Mouse (Mus musculus) layer of hippocampus, adult 2 months (tissue): ENCODE results near the gene Tmem30b. TPM values are rescaled to one million over a fixed set of nuclear protein-coding genes. Genes with fewer than 3 reads are reported as not detected.

ENCODE experiments used
- DNase-seq, 2 experiments: peaks; one replicate each; pipeline ENCODE4 v3.0.0; 2022; ENCODE audit warnings: low spot score in 2 of 2
- H3K27ac ChIP-seq: fragments of 200-600 bp; 2 replicates; pipeline ENCODE4 v1.8.1; 2022
- H3K4me3 ChIP-seq: fragments of 200-600 bp; 2 replicates; pipeline ENCODE4 v1.8.1; 2022; ENCODE audit warnings: mild to moderate bottlenecking
- CTCF ChIP-seq: fragments of 200-600 bp; conservative IDR thresholded peaks from 2 replicates; pipeline ENCODE4 v1.8.1; 2022; ENCODE audit warnings: antibody characterized with exemption, mild to moderate bottlenecking, moderate library complexity
- long read RNA-seq, 2 experiments: library from polyadenylated mRNA; stranded (forward); transcript quantifications; one replicate each; pipeline ENCODE4 v2.0.0; 2021; ENCODE audit warnings: borderline mapping rate in 2 of 2
- total RNA-seq, 2 experiments: library from RNA; stranded (reverse); gene quantifications; 2 replicates each; pipeline ENCODE4 v1.2.3; 2021

Tmem30b gene
- not detected for total RNA-seq
- long read RNA-seq, experiment 1 = 0 reads
- long read RNA-seq, experiment 2 = 0 reads

DNA sequence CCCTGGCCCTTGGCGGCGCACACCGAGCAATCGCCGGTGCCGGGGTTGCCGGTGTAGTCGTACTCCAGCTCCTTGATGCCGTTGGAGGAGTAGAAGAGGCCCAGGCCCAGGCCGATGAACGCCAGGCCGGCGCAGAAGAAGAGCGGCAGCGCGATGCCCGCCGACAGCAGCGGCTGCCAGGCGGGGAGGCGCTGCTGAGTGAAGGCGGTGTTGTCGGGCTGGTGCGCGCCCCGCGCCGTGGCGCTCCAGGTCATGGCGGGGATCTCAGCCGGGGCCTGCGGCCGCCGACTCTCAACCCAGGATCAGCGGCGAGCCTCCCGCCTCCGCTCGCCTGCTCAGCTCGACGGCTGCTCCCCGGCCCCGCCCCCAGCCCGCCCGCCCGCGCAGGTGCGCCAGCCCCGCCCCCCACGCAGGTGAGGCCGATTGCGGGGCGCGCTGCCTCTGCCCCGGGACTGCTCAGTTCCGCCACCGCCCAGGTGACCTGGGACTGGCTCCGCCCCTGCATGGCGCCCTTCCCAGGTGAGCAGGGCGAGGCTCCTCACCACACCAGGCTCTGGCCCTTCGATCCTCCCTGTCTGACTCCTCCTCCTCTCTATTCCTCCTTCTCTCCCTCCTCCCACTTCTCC, at the start of gene Tmem30b:
Gene Tmem30b, minus strand, starts transcription at position 307 of the 626 bp plus-strand sequence.
- Histone ChIP-seq H3K4me3 (peak within 1 kb of the TSS; percentile 41), H3K27ac (no peak within 1 kb of the TSS)
- no peak for DNase-seq
- no peak for TF ChIP-seq CTCF

DNA sequence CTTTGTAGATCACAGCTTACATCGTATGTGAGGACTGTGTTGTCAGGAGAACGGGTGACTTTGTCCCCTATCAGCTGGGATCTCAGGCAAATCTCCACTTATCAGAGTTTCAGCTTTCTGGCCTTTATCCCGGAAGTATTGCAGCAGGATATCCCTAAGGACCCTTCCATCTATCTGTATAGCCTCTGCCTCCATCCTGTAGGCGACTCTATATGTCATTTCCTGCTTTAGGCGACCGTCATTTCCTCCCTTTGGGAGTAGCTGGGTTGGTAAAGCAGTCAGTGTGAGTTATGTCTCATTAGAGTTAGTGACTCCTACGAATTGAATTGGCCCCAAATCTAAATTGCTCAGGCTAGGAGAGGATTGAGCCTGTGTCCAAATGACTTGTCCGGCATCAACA, 49.0 kb upstream of the Tmem30b start:
- TF ChIP-seq CTCF = no peak
- H3K4me3 ChIP-seq = no peak overlapping the region

DNA sequence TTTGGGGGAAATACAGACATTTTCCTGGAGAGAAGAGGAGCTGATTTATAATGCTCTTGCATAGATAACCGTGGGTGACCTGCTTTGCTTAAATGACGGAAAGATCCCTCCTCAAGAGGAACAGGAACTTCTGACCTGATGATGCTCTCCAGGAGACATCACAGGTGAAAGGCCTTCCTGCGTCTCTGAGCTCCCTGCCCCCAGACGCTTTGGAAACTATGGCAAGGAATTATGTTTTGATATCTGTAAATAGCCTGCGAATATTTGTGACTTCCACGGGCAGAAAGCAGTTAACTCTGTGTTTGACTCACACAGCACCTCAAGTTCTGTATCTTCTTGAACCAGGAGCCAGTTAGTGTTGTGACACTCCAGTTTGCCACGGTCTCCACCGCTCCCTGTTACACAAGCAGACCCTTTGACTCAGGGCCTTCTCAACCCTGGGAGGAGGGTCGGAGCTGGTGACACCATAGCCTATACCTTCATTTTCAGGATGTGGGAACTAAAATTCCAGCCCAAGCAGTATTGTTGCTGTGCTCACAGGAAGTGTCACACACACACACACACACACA, 48.1 kb upstream of the Tmem30b start:
- Histone ChIP-seq H3K4me3 (no peak overlapping the region), H3K27ac (no peak overlapping the region)
- no peak for TF ChIP-seq CTCF
- DNase-seq = no peak

More for the DNA sequence above, 49.0 kb upstream of the Tmem30b start:
- no peak for DNase-seq
- H3K27ac ChIP-seq = no peak overlapping the region

DNA sequence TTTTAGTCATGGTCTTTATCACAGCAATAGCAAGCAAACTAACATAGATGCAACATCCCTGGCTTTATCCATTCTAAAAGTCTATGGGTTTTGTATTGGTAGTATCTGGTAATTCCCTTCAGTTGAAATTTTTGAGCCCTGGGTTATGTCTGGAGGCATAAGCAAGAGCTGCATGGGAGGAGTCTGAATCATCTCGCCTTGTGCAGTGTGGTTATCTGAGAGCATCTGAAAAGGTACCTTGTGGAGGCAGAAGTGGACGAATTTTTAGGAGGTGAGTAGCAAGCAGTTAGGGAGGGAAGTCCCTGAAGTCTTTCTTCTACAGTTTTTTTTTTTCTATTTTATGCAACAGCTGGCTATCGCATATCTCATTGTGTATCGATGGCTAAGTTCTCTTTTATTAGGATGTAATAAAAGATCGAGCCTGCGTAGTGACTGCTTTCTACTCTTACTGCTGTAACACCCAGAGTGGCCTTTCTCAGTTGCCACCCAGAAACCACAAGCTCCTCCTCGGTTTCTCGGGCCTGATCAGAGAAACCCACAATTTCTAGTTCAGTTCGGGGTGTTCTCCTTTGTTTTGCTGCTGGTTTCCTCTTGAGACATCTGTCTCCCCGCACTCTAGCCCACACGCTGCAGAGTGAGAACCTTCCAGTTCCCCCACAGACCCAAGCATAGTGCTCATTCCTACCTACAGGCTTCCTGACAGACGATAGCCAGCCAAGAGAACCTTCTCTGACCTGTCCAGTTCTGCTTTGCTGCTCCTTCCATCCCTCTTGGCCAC, 47.0 kb upstream of the Tmem30b start:
- DNase-seq = no peak
- Histone ChIP-seq H3K27ac (no peak overlapping the region), H3K4me3 (no peak overlapping the region)
- no peak for TF ChIP-seq CTCF

DNA sequence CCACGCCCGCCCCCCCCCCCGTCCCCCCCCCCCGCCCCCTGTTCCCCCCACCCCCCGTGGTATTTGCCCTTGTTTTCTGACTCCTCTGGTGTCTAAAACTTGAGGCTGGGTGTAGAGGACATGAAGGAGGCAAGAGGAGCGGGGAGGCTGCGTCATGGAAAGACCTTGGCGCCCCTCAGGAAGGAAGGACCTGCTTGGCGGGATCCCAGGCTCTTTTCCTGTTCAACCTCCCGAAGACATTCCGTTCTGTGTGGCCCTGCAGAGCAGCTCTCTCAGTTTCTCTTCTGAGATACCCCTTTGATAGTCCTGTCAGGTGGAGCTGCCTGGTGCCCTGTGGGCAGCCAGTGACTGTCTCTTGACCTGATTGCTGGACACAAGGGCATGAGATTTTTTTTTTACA, 45.4 kb upstream of the Tmem30b start:
- TF ChIP-seq CTCF = no peak
- no peak for DNase-seq
- H3K4me3 ChIP-seq = no peak overlapping the region

DNA sequence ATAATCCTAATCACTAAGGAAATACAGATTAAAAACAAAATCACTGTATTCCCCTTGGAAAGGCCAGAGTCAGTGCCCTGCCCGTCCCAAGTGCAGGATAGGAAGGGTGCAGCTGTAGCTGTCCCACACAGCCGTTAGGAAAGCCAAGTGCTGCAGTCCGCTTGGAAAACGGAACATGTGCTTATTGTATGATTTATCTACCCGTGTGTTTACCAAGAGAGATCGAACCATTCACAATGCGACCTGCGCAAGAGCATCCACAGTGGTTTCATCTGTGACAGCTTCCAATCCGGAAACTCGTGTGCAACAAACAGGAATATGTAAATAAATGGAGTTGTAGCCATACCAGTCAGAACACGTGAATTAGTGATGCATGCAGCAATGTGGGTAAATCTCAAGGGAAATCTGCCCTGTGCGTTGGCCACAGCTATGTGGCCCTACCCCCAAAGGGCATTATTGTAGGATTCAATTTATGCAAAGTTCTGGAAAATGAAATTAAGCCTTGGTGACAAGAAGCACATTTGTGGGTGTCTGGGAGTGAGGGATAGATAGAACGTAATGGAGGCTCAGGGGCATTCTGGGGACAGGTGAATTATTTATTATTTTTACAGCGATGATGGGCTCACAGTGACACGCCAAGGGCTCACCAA, 44.6 kb upstream of the Tmem30b start:
- no peak overlapping the region for H3K27ac ChIP-seq
- TF ChIP-seq CTCF = no peak
- no peak for DNase-seq

More for the DNA sequence above, 45.4 kb upstream of the Tmem30b start:
- H3K27ac ChIP-seq = no peak overlapping the region

DNA sequence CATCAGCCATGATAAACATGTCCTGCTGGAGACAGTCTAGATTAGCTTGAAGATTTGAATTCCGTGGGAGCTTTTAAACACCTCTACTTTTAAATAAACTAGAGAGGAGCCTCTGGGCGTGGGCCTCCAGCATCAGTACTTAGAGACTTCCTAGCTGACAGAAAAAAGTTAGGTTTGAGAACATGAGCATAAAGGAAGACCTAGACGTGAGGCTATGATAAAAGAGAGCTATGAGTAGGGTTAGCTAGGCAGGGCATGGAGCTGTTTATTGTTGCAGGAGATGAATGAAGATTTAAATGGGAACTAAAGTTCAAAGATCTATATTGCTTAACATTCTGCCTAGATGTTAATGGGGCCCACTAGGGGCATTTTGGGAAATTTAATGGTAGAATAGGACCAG, 41.1 kb upstream of the Tmem30b start:
- H3K27ac ChIP-seq = no peak overlapping the region
- no peak for TF ChIP-seq CTCF
- DNase-seq = no peak
- no peak overlapping the region for H3K4me3 ChIP-seq

More for the DNA sequence above, 44.6 kb upstream of the Tmem30b start:
- H3K4me3 ChIP-seq = no peak overlapping the region

DNA sequence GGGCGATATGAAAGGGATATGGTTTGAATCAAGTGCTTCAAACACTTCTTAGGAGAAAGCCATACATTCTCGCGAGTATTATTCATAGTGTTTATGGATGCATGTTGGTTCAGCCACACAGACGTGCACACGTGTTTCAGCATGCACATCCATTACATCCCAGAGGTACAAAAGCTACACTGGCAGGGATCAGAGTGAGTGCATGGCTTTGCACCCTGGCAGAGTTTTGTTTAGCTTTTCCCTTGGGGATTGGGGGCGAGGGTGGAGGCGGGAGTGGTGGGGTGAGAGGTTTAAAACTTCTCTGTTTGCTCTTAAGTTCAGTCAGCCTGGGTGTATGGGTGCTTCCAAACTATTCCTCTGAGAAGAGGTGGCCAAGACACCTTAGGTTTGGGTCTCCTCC, 39.7 kb upstream of the Tmem30b start:
- TF ChIP-seq CTCF = no peak
- peak overlapping the region; percentile 69 for H3K4me3 ChIP-seq
- peak overlapping the region; percentile 77; the same call in 1 of the 2 replicates for H3K27ac ChIP-seq
- no peak for DNase-seq

DNA sequence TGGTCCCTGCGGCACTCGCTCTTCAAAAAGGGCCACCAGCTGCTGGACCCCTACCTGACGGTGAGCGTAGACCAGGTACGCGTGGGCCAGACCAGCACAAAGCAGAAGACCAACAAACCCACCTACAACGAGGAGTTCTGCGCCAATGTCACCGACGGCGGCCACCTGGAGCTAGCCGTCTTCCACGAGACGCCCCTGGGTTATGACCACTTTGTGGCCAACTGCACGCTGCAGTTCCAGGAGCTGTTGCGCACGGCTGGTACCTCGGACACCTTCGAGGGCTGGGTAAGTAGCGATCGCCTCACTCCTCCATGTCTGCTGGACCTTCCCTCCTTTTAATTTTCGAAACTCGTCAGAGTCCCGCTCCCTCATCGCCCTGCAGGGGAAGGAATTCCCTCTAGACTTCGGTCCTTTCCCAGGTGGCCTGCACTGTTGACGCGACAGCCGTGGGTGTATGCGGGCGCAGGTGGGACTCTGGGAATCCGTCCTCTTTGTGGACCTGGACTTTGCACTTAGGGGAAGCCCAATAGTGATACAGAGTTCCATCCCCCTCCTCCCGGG, 39.1 kb upstream of the Tmem30b start:
- Histone ChIP-seq H3K27ac (peak overlapping the region; percentile 77), H3K4me3 (peak overlapping the region; percentile 69)
- no peak for TF ChIP-seq CTCF
- no peak for DNase-seq

DNA sequence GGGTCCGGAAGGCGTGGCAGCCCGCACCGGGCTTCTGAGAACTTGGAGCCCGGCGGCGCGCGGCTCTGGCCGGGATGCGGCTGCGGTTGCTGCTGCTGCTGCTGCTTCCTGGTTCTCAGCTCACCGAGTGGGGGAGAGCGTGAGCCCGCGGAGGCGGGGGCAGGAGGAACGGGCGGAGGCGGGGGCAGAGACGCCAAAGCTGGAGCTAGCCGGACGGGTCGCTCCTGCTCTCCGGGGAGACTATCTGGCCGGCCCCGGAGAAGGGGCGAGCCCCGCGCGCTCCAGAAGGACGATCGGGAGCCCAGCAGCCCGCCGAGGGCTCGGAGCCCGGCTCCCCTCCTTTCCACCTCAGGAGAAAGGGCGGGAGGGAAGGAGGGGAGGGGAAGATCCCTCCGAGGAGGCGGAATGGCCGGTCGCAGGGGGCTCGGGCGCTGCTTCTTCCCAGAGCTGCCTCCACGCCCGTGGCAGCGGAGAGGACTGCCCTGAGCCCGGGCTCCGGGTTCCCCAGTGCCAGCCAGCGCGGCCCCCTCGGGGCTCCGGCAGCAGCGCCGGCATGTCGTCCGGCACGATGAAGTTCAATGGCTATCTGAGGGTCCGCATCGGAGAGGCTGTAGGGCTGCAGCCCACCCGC, 38.5 kb upstream of the Tmem30b start, which contains the start of gene Prkch:
Gene Prkch, plus strand, starts transcription at position 187 of the 631 bp plus-strand sequence.
- Histone ChIP-seq H3K4me3 (peak within 1 kb of the TSS; percentile 69), H3K27ac (peak within 1 kb of the TSS; percentile 77)
- peak; percentile 59 for TF ChIP-seq CTCF
- DNase-seq = peak; percentile 52 to 53

DNA sequence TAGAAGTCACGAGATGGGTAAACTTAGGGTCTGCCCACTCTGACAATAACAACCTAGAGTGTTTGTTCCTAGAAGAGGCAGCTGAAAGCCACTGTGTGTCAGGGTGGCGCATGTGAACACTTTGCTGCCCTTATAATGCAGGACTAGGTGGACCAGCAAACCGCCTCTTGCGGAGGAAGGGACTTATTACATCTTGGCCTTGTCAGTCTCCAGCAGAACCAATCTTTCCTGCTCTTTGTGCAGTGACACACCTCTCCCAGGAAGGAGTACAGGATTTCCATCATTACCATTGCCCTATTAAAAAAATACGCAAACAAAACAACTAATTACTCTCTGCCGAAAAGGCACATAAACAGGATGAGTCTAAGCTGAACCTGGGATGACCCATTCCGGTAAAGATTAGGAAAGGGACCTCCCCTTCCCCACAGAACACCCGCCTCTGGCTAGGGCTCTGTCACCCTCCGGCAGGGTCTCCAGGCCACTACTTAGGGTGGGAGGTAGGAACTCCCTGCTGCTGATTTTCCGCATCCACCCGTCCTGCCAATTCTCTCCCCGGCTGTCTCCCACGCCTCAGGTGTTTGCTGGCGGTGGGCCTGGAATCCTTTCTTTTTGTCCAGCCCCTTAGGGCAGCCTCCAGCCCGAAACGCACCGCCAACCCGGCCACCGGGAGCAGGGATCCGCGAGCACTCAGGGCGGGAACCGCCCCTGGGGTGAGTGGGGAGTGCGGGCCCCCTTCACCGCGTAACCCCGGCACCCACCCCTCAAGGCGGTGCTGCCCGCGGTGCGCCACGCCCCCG, 37.8 kb upstream of the Tmem30b start:
- TF ChIP-seq CTCF = peak; percentile 49
- no peak for DNase-seq
- Histone ChIP-seq H3K4me3 (peak overlapping the region; percentile 69), H3K27ac (no peak overlapping the region; the same call in 1 of the 2 replicates)
